Mouse (Mus musculus) lung, postnatal 4 days (tissue): ENCODE results near the gene Pdxdc1.
"Not testable (repeated sequence)": the region's sequence is repeated elsewhere in the genome, so short reads cannot be mapped to it uniquely, and the experiment has no call there.

ENCODE experiments used
- DNase-seq, 2 experiments: peaks; one replicate each; pipeline ENCODE4 v3.0.0; 2021

Gene Pdxdc1

GRCm38 (mm10) chr16:13883094-13883774 lies 19.7 kb downstream of the Pdxdc1 start:
- DNase-seq, result no peak

GRCm38 (mm10) chr16:13875483-13875882 lies 27.4 kb downstream of the Pdxdc1 start:
- no peak for DNase-seq

- peak; percentile 5 to 30 for DNase-seq
Observed at GRCm38 (mm10) chr16:13867910-13868514, 34.9 kb downstream of the Pdxdc1 start.

- DNase-seq, result not testable (repeated sequence)
Observed at GRCm38 (mm10) chr16:13867406-13867805, 35.5 kb downstream of the Pdxdc1 start.

- no peak for DNase-seq
Observed at GRCm38 (mm10) chr16:13866616-13867015, 36.3 kb downstream of the Pdxdc1 start.

GRCm38 (mm10) chr16:13866076-13866475 lies 36.9 kb downstream of the Pdxdc1 start:
- no peak for DNase-seq

- no peak for DNase-seq
Observed at GRCm38 (mm10) chr16:13853886-13854285, 49.0 kb downstream of the Pdxdc1 start.

GRCm38 (mm10) chr16:13851446-13851845 lies 51.5 kb downstream of the Pdxdc1 start:
- no peak for DNase-seq

- no peak for DNase-seq
Observed at GRCm38 (mm10) chr16:13848310-13848709, 54.6 kb downstream of the Pdxdc1 start.

GRCm38 (mm10) chr16:13846675-13847074 lies 56.3 kb downstream of the Pdxdc1 start:
- DNase-seq, result no peak

GRCm38 (mm10) chr16:13845031-13845430 lies 57.9 kb downstream of the Pdxdc1 start:
- DNase-seq, result no peak

GRCm38 (mm10) chr16:13840956-13841355 lies 62.0 kb downstream of the Pdxdc1 start:
- no peak for DNase-seq

GRCm38 (mm10) chr16:13840056-13840455 lies 62.9 kb downstream of the Pdxdc1 start:
- DNase-seq, result no peak

GRCm38 (mm10) chr16:13834382-13834781 lies 68.5 kb downstream of the Pdxdc1 start:
- no peak for DNase-seq

- no peak for DNase-seq
Observed at GRCm38 (mm10) chr16:13831606-13832005, 71.3 kb downstream of the Pdxdc1 start.

GRCm38 (mm10) chr16:13830444-13830843 lies 72.5 kb downstream of the Pdxdc1 start:
- no peak for DNase-seq

GRCm38 (mm10) chr16:13826511-13826910 lies 76.4 kb downstream of the Pdxdc1 start:
- no peak for DNase-seq

- no peak for DNase-seq
Observed at GRCm38 (mm10) chr16:13825781-13826490, 77.0 kb downstream of the Pdxdc1 start.

GRCm38 (mm10) chr16:13820771-13821170 lies 82.2 kb downstream of the Pdxdc1 start:
- DNase-seq, result peak in 1 of 2 experiments; percentile 5

- peak in 1 of 2 experiments; percentile 8 for DNase-seq
Observed at GRCm38 (mm10) chr16:13819806-13820500, 83.0 kb downstream of the Pdxdc1 start.

- no peak for DNase-seq
Observed at GRCm38 (mm10) chr16:13819394-13819743, 83.6 kb downstream of the Pdxdc1 start.

GRCm38 (mm10) chr16:13818560-13819393 lies 84.2 kb downstream of the Pdxdc1 start, which contains the start of gene Ntan1:
Gene Ntan1, plus strand, starts transcription at chr16:13818845.
- DNase-seq, result peak; percentile 98 to 99
